Mouse (Mus musculus) testis, adult 2 months (tissue): ENCODE data around the gene Tardbp.

Experiments
- CTCF ChIP-seq: fragments of 200-500 bp; IDR thresholded peaks from 2 replicates; pipeline ENCODE4 v1.5.1; 2012; ENCODE audit warnings: low read depth, mild to moderate bottlenecking, inconsistent platforms, low read length, moderate library complexity; ENCODE audit not compliant: control insufficient read depth, insufficient read depth, insufficient replicate concordance
- POLR2A ChIP-seq: fragments of 200-500 bp; IDR thresholded peaks from 2 replicates; pipeline ENCODE4 v1.6.1; 2012; ENCODE audit warnings: low read depth, mild to moderate bottlenecking, inconsistent platforms, low read length, moderate library complexity; ENCODE audit not compliant: control insufficient read depth

DNA sequence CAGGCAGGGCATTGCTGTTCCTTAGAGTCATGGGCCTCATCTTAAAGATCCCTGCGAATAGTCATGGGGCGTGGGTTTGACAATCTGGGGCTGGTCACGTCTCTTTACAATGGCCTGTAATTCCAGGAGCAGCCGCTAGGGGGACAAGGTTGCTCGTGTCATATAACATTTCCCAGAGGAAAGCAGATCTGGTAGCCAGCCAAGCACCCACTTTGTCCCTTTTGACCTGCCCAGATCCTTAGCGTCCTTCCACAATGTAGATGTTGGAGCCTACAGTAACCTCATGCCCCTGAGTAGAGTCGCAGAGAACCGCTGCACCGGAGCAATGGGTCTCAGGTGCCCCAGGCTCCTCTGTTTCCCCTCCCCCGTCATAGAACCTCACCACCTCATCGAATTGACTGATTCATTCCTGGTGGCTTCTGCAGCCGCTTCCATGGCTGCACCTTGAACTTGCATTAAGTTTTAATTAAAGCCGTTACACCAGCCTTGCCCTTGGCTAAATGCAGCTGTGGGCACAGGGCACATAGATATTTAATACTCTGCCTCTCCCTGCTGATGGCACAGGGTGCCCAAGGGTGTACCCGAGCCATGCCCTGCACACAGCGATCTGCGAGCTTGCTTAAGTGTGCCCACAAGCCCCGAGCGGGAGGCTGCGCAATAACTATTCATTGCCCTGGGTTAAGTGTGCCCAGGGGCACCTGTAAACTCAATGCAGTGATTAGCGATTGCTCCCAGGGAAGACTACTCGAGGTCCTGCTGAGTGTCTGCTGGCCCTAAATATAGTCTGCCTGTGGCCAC, 35.5 kb upstream of the Tardbp start:
- peak; percentile 61; the same call in 1 of the 2 replicates for TF ChIP-seq CTCF
- no peak for TF ChIP-seq POLR2A
